Mouse (Mus musculus): Measurements from ENCODE around the gene Gfod2.
A peak's percentile ranks its signal among the peaks of the same experiment; 100 is the strongest.

Gene Gfod2

GRCm38 (mm10) chr8:105704146-105704812, 54.2 kb downstream of the Gfod2 start:
- no peak for DNase-seq (ENCODE audit: low spot score)

DNA sequence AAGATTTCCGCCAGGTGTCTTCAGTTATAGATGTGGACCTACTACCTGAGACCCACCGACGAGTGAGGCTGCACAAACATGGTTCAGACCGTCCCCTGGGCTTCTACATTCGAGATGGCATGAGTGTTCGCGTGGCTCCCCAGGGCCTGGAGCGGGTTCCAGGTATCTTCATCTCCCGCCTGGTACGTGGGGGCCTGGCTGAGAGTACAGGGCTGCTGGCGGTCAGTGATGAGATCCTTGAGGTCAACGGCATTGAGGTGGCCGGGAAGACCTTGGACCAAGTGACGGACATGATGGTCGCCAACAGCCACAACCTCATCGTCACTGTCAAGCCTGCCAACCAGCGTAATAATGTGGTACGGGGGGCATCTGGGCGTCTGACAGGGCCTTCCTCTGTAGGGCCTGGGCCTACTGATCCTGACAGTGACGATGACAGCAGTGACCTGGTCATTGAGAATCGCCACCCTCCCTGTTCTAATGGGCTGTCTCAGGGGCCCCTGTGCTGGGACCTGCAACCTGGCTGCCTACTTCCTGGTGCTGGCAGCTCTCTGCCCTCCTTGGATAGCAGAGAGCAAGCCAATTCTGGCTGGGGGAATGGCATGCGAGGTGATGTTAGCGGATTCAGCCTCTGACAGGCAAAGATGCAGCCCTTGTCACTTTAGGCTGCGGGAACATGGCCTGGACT, 55.6 kb downstream of the Gfod2 start:
- no peak for DNase-seq (ENCODE audit: low spot score)

DNA sequence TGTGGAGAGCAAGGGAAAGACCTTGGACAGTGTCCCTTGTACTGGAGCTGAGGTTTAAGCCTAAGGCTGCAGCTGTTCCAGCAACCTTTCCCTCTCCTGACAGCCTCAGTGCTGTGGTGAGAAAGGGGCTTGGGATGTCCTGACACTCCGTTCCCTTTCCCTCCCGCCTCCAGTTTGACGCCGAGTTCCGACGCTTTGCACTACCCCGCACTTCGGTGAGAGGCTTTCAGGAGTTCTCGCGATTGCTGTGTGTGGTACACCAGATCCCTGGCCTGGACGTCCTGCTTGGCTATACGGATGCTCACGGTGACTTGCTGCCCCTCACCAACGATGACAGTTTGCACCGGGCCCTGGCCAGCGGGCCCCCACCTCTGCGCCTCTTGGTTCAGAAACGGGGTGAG, 56.5 kb downstream of the Gfod2 start:
- DNase-seq (ENCODE audit: low spot score), result no peak

GRCm38 (mm10) chr8:105700966-105701824, 57.3 kb downstream of the Gfod2 start, which contains the start of the genes Acd and Pard6a:
Acd (minus strand) TSS chr8:105701102.
Pard6a (plus strand) TSS chr8:105701148.
- peak; percentile 82 for DNase-seq (ENCODE audit: low spot score)

- DNase-seq (ENCODE audit: low spot score), result no peak
Measured at GRCm38 (mm10) chr8:105700566-105700965, 57.9 kb downstream of the Gfod2 start.

- DNase-seq (ENCODE audit: low spot score), result no peak
Measured at GRCm38 (mm10) chr8:105699488-105700215, 58.8 kb downstream of the Gfod2 start.

- DNase-seq (ENCODE audit: low spot score), result no peak
Measured at GRCm38 (mm10) chr8:105698734-105699133, 59.7 kb downstream of the Gfod2 start.

DNA sequence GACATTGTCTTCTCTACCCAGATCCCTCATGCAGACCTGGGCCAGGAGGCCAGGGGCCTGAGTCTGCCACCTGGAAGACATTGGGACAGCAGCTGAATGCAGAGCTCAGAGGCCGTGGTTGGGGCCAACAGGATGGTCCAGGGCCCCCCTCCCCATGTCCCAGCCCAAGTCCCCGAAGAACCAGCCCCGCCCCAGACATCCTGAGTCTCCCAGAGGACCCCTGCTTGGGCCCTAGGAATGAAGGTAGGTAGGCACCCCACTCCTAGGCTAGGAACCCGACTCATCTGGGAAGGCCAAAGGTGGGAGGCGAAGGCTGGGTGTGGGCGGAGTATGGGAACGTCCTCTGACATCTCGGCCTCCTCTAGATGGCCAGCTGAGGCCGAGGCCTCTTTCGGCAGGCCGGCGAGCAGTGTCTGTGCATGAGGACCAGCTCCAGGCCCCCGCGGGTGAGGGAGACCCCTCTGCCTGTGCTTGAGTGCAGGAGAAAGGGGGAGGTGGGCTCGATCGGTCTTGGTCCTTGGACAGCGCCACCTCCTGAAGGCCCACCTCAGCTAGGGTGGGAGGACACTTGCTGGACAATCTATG, 61.2 kb downstream of the Gfod2 start:
- DNase-seq (ENCODE audit: low spot score), result no peak

- DNase-seq (ENCODE audit: low spot score), result no peak
Measured at GRCm38 (mm10) chr8:105695080-105695780, 63.2 kb downstream of the Gfod2 start.

- no peak for DNase-seq (ENCODE audit: low spot score)
Measured at GRCm38 (mm10) chr8:105694051-105694799, 64.2 kb downstream of the Gfod2 start.

- DNase-seq (ENCODE audit: low spot score), result no peak
Measured at GRCm38 (mm10) chr8:105693648-105694047, 64.8 kb downstream of the Gfod2 start.

DNA sequence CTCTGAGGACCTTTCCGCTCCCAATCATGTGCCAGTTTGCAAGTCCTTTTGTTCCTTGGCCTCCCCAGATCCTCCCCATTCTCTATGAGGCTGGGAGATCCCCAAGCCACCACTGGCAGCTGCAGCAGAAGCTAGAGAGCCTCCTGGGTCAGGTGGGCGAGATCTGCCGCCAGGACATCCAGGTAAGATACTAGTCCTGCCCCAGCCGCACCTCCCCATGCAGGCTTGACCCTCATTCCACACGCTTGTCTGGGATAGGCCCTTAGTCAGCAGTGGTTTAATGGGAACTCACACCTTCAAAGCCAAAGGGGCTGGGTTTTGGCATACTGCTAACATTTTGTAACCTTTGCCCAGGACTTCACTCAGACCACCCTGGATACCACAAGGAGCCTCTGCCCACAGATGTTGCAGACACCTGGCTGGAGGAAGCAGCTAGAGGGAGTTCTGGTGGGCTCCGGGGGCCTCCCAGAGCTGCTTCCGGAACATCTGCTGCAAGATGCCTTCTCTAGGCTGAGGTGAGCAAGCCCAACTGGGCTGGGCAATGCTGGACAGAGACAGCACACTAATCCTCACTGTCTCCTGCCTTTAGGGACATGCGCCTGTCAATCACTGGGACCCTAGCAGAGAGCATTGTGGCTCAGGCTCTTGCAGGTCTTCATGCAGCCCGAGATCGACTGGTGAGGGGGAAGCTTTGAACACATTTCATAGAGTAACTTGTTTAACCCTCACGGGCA, 65.8 kb downstream of the Gfod2 start:
- no peak for DNase-seq (ENCODE audit: low spot score)

DNA sequence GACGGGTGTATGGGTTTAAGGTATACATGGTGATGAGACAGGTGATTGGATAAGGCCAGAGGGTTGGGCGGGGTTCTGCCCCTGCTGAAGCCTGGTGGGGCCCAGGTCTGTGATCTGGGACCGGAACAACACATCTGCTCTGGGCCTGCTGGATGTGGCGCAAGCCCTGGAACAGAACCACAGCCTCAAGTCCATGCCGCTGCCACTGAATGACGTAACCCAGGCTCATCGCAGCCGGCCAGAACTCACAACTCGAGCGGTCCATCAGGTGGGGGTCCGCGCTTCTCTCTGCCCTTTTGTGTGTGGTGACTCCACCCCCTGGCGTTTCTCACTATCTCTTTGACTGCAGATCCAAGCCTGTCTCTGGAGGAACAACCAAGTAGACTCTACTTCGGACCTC, 67.5 kb downstream of the Gfod2 start:
- DNase-seq (ENCODE audit: low spot score), result no peak

- no peak for DNase-seq (ENCODE audit: low spot score)
Measured at GRCm38 (mm10) chr8:105689983-105690360, 68.5 kb downstream of the Gfod2 start.

DNA sequence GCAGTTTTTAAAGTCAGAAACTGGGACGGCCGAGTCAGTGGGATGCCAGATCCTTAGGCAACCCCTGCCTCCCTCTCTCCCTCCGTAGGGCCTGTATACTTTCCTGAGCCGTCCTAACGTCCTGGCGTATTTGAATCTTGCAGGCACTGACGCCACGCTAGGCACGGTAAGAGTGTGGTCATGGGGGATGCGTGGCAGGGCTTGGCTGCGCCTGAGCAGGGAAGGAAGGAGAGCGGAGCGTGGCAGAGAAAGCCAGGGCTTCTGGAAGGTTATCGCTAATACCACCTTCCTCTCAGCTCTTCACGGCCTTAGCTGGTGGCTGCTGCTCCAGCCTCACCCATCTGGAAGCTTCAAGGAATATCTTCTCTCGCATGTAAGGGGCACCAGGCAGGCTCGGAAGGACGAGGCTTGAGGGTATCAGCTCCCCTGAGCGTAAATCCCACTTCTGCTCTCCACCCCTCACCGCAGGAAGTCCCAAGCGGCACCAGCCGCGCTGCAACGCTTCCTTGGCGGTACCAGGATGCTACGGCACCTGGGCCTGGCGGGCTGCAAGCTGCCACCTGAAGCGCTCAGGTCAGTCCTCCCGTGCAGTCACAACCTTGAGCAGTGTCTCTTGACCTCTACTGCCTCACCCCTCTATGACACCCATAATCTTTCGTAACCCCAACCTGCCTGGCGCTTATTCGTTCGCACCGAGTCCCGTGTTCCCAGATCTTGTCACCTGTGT, 69.0 kb downstream of the Gfod2 start:
- DNase-seq (ENCODE audit: low spot score), result no peak

- DNase-seq (ENCODE audit: low spot score), result no peak
Measured at GRCm38 (mm10) chr8:105688242-105688752, 70.2 kb downstream of the Gfod2 start.

DNA sequence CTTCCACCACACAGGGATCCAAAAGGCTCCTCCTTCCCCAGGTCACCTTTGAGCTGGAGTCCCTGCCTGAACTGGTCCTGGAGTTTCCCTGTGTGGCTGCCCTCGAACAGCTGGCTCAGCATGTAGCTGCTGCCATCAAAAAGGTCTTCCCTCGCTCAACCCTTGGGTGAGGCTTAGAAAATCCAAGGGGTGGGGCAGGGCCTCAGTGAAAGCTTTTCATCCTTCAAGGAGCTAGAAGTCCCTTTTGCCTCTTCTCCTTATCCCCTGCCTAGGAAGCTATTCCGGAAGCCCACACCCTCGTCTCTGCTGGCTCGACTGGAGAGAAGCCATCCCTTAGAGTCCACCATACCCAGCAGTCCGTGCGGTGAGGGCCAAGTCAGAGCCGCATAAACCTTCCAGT, 71.0 kb downstream of the Gfod2 start:
- DNase-seq (ENCODE audit: low spot score), result no peak

- no peak for DNase-seq (ENCODE audit: low spot score)
Measured at GRCm38 (mm10) chr8:105686551-105686950, 71.9 kb downstream of the Gfod2 start.
